Mouse (Mus musculus) brain, embryonic 14.5 days (tissue): ENCODE data around the gene Slc22a19.

ENCODE experiments used
- CTCF ChIP-seq: fragments of 200-500 bp; IDR thresholded peaks from 2 replicates; pipeline ENCODE4 v1.5.1; 2012; ENCODE audit warnings: inconsistent platforms, mild to moderate bottlenecking, moderate library complexity, borderline replicate concordance; ENCODE audit not compliant: insufficient read depth, insufficient read length; ENCODE audit errors: extremely low read depth
- POLR2A ChIP-seq: fragments of 200-500 bp; IDR thresholded peaks from 2 replicates; pipeline ENCODE4 v1.6.1; 2012; ENCODE audit warnings: mild to moderate bottlenecking, inconsistent platforms, borderline replicate concordance; ENCODE audit not compliant: poor library complexity, insufficient read depth, insufficient read length, severe bottlenecking; ENCODE audit errors: extremely low read depth

- TF ChIP-seq CTCF (no peak), POLR2A (no peak)
These were observed 18.4 kb upstream of the Slc22a19 start for GRCm38 (mm10) chr19:7729543-7729942.
